Mouse (Mus musculus) liver, adult 10 weeks (tissue): ENCODE measurements around the gene Rcor3. TPM values are rescaled to one million over a fixed set of nuclear protein-coding genes. Genes with fewer than 3 reads are reported as not detected.

Experiments
- polyA plus RNA-seq: library from polyadenylated mRNA; stranded (reverse); fragments of 350-450 nt; fragmentation: Illumina TruSeq; extraction: RNeasy Lipid Tissue Mini Kit (QIAGEN cat#74804); gene quantifications from one replicate; pipeline ENCODE4 v1.2.3, GENCODE M21; 2014; ENCODE audit warnings: low read depth, low replicate concordance

The Rcor3 gene
- 10.6 TPM for polyA plus RNA-seq

DNA sequence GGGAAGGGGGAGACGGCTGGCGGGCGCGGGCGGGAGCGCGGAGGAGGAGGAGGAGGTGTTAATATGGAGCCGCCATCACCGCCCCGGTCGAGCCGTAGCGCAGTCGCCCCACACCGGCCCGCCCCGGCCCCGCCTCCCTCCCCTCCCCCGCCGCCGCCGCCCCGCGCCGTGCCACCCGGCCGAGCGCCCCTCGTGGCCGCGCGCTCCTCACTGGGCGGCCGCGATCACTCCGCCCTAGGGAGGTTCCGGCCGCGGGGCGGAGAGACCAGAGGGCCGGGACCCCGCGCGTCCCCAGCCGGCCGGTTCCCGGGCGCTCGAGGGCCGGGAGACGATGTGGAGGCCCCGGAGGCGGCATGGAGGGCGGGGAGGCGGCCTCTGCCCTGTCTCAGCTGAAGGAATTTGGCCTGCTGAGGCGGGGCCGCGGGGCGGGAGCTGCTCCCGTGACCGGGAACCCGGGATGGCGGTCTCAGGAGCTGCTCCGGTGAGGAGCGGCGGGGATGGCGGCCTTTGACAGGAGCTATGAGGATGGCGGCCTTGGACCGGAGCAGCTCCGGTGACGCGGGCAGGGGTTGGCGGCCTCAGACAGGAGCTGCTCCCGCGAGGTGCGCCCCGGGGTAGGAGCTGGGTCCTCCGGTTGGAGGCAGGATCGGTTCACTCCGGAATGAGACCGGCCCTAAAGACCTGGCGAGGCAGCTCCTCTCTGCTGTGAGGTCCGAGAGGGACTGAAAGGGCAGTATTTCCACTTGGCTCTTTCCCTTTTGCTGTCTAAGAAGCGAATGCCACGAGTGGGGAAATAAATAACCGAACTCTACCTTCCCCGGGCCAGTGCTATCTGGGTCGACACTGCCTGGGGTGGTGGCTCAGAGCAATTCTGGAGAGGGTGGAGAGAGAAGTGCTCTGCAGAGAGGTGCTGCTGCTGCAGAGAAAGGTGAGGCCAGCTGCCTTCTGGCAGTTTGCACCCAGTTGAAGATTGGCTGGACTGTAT lies at the start of gene Rcor3:
Rcor3 (minus strand) TSS at position 137 of the 985 bp plus-strand sequence.

DNA sequence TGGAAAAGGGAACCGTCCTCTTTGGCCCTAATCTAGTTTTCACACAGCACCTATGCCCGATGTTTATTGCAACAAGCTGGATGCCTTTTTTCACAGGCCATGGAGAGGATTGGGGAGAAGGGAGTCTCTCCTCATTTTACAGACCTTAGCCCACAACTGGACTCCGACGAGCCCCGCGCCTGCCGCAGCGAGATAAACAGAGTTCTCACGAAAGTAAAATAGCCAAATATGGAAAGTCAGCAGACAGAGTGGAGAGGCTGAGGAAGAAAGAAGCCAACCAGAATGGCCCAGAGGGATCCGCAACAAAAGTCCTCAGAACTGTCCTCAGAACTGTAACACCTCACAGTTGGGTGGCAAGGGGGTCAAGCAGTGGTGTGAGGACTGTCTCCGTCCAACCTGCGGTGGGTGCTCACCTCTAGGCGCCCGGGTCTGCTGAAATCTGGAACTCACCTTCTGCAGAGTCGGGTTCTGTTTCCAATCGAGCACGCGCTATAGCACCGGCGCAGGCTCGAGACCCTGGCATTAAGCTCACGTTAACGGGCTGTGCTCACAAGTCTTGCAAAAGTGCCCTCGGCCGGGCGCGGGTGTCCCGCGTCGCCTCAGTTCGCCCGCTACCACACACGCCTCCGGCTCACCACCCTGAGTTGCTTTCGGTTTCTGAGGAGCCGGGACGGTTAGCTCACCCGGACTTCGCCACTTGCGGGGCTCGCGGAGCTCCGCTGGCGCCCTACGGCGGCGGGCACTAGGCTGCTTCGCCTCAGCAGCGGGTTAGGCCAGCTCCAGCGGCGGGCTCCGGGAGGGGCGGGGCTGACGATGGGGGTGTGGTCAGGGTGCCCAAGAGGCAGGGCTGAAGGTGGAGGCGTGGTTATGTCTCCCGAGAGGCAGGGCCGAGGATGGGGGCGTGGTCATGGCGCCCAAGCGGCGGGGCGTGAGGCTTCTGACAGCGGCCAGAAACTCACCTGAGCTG lies 45.8 kb downstream of the Rcor3 start, which contains the start of gene Traf5:
Traf5 (minus strand) TSS at position 754 of the 967 bp plus-strand sequence.

Other genes starting within 250 kb of the Rcor3 start
- gene Slc30a1, start 231.3 kb downstream of the Rcor3 start, polyA plus RNA-seq = 25.1 TPM
- gene Rd3, start 160.7 kb downstream of the Rcor3 start, polyA plus RNA-seq = not detected
- 1.8 TPM for gene Traf5, start 45.5 kb downstream of the Rcor3 start, polyA plus RNA-seq
- gene Kcnh1, start 52.7 kb upstream of the Rcor3 start, polyA plus RNA-seq = not detected